Mouse (Mus musculus) embryo, embryonic 11.5 days (tissue): ENCODE data around the gene Ppp1r13b.

ENCODE experiments used
- DNase-seq: peaks from one replicate; pipeline ENCODE4 v3.0.0-alpha.2; 2012; ENCODE audit warnings: low read depth, low spot score

Gene Ppp1r13b

DNA sequence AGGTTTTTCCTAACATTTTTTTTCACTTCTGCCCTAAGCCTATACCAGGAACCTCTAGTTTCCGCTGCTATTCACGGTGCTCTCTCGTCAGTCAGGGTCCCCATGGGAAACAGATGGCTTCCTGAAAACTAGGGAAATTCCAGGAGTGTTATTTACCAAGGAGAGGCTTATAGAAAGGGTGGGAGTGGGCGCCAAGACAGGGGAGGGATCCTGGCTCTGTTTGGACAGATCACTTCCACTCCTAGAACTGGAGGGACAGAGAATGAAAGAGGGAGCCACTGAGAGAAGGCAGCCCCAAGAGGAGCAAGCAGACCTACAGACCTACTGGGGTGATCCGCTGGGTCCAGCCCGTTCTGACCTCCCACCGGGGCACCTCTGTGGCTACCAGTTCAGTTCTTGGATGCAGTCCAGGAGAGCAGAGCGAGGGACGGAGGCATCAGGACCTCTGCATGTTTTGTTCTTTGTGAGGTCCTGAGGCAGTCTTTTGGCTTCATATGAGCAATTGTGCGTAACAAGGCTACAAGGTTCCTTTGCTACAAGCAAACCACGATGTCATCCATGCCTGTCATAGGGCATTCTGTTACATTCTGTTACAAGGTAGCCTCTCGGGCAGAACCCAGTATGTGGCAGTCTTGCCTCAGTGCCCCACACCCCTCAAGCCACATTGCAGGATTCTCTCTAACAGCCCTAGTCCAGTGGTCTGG lies 8.8 kb upstream of the Ppp1r13b start:
- DNase-seq, result no peak

DNA sequence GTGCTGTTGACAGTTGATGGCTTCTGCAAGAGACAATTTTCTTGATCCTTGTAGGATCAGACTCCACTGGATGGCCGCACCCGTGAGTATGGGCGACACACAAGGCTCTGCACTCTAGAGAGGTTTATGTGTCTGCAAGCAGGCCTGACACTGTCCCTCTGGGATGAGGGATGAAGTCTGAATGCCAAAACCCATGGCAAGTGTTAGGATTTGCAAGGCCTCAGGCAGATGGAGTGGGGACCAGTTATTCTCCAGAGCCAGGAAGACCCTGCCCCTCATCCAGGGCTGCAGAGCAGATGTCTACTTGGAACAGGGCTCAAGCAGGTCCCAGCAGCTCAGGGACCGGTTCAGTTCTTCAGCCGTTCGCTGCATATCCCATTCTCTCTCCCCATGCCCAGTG lies 7.9 kb upstream of the Ppp1r13b start:
- DNase-seq, result no peak

DNA sequence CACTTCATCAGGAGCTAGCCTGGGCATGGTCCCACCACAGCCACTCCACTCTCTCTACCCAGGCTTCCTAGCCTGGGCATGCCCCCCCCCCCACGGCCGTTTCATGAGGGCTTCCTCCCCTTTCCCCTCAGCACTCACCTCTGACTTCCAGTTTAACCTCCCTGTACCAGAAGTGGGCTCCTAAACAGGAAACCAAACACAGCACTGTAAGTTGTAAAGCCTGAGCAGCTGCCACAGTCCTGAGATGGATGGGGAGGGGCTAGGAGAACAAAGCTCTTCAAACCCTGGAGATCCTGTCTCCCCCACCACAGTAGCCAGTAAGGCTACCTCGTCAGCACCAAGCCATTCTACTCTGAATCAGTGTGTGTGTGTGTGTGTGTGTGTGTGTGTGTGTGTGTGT lies 6.1 kb upstream of the Ppp1r13b start:
- no peak for DNase-seq

DNA sequence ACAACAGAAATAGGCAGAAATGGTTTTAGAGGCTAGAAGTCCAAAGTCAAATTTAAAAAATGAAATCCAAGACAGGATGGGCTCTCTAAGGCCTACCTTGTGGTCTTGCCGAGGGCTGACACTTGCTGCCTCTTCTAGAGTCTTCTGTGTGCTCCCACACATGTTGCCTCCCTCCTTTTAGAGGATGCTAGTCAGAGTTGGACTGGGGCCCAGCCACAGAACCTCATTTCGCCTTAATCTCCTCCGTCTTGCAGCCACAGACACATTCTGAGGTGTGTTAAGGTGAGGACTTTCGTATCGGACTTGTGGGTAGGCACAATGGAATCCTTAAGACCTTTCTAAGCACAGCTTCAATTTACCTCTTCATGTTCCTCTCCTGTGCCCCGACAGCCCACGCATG lies 4.9 kb upstream of the Ppp1r13b start:
- no peak for DNase-seq

DNA sequence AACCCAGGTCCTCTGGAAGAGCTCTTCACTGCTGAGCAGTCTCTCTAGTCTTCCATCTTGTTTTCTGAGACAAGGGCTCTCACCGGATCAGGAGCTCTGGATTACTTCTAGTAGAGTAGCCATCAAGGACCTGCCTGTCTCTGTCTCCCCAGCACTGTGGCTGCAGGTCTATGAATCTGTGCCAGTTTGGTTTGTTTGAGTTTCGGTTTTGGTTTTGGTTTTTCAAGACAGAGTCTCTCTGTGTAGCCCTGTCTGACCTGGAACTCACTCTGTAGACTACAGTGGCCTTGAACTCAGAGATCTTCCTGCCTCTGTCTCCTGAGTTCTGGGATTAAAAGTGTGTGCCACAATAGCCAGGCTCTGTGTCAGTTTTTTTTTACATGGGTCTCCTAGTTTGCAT lies 3.9 kb upstream of the Ppp1r13b start:
- no peak for DNase-seq

DNA sequence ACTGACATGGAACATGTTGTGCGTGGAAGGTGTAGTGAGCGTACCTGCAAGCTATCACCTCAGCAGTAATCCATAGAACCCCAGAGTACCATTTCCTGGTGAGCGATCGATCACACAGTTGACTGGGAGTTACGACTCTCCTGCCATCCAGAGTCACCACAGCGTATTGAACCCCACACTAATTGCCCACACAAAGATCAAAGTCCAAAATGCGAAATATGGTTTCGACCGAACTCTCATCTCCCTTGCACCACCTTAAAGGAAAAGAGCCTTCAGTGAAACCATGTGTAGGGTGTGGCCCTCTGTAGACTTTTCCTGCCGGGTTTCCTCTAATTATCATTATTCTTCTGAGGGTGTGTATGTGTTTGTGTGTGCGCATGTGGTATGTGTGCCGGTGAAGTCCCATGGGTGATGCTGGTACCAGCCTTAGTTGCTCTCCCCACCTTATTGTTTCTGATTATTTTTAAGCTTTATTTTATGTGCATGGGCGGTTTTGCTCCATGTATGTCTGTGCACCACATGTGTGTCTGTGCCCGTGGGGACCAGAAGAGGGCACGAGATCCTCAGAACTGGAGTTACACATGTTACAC lies 3.4 kb upstream of the Ppp1r13b start:
- DNase-seq, result no peak

DNA sequence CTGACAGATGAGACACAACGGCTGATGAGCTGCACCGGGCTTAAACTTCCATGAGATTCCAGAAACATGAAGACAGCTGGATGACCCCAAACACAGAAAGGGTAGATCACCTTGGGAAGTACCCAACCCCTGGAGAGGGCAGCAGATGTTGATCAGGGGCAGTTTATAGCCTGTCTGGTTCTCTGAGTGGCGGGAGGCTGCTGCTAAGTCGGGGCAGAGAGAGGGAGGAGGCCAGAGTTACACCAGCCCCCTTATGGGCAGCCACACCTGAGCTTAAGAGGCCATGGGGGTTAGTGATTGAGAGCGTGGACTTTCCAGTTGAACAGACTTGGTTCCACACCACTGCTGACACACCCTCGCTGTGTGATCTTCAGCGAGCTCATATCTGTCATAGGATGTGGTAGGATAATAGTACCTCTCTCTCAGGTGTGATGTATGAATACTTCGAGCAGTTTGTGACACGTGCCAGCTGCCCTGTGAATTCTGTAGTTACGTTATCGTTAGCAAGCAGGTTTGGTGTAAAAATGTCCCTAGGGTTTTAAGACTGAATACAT lies 1.2 kb upstream of the Ppp1r13b start:
- no peak for DNase-seq

DNA sequence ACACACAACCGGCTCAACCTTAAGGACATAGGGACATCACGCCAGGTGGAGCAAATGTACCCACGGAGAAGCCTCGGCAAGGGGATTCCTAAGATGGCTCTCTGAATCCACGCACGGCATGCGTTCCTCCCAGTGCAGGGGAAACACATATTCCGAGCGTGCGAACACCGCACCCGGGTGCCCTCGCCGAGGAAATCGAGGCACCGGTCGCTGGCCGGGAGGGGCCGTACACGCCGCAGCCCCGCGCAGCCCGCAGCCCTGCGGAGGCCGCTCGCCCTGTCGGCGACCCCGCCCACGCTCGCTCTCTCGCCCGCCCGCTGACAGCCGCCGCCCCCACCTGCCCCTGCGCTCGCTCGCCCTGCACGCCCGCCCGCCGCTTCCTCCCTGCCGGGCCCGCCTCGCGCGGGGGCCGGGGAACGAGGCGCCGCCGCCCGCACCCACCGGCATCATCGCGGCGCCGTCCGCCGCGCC lies 454 bp downstream of the Ppp1r13b start:
- no peak for DNase-seq

DNA sequence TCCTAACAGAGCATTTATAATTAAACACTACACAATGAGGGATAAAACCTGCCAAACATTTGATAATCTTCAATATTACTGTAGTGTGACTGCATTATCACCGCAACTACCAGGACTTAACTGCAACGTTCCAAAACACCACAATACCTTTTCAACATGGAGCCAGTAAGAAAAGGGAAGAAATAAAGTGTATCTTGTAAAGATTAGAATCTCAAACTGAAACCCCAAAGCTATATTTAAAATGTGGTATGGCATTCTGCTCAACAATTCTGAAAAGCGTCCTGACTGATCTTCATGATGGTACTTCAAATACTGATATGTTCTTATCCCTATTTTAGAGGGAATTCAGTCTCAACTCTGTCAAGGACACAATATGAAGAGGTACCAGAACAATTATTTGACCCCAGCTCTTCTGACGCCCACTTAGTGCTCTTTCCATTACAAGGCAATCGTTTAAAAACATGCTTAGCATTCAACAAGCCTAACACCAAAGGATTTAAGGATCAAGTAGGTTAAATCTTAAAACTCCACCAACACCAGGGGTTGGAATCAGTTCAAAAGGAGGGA lies 1.5 kb downstream of the Ppp1r13b start:
- no peak for DNase-seq

DNA sequence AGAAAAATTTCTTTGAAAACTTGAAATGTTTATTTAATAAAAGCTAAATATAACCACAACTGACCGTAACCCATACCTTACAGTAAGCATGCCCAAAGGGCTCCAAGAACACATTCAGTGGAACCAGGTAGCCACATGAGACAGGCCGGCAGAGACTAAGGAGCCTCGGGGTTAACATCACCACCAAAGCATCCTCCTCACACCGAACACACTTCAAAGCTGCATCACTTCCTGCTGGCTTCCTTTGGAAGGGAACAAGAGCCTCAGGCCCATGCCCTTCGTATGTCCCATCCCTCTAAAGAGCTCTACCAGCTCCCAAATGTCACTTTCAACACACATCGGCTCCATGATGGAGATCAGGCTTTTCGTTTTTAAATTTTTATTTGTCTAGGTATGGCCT lies 5.4 kb downstream of the Ppp1r13b start:
- no peak for DNase-seq

DNA sequence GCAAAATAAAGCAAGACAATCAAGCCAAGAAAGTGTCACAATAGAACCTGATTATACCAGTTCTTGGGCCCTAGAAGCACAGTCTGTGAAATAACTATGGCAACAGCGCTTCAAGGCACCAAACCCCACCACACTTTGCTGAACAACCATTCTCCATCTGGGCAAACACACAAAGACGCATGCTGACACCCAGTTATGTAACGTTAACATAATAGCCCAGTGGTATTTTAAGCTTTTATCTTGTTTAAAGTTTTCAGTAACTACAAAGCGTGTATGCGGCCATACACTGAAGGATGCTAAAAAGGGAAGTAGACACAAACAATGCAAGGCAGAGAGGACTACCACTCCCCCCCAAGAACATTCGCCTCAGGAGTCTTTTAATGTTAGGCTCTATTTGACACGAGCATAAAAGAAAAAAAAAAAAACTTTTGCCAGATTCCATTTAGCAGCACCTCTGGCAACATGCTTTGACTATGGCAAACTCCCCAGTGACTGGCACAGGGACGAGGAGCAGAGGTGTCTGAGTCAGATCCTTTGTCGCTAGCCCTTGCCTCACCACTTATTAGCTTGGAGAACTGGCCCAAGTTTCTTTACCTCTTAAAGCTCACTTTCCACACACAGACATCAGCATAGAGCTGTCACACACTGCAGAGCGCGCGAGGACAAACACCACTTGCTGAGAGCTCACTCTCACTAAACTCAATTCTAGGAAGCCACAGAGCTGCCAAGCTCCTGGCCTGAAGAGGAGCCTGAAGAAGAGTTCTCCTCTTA lies 6.6 kb downstream of the Ppp1r13b start:
- DNase-seq, result no peak

DNA sequence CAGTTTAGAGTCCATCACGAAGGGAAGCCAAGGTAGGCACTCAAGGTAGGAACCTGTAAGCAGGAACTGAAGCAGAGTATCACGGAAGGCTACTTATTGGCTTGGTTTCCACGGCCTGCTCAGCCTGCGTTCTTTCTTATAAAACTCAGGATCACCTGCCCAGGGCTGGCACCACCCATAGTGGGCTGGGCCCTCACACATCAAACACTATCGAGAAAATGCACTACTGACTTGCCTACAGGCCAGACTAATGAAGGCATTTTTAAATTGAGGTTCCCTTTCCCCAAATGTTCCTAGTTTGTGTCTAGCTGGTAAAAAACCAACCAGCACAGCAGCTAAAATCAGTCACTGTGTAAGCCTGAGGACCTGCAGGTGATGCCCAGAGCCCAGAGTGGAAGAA lies 8.3 kb downstream of the Ppp1r13b start:
- no peak for DNase-seq

DNA sequence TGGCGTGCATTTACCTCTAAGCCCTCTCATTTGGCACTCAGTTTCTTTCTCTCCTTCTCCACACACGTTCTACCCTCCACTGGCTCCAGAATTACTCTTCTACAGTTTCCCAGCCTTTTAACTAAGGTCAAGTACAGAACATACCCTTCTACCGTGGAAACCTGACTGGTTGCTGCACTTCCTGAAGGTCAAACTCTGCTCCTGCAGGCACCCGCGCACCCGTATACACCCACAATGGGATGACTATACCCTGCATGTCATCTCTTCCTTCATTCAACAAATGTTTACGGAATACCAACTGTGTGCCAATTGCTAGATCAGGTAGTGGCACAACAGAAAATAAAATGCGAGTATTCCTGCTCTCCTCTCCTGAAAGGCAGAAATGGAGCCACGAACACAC lies 9.2 kb downstream of the Ppp1r13b start:
- no peak for DNase-seq

DNA sequence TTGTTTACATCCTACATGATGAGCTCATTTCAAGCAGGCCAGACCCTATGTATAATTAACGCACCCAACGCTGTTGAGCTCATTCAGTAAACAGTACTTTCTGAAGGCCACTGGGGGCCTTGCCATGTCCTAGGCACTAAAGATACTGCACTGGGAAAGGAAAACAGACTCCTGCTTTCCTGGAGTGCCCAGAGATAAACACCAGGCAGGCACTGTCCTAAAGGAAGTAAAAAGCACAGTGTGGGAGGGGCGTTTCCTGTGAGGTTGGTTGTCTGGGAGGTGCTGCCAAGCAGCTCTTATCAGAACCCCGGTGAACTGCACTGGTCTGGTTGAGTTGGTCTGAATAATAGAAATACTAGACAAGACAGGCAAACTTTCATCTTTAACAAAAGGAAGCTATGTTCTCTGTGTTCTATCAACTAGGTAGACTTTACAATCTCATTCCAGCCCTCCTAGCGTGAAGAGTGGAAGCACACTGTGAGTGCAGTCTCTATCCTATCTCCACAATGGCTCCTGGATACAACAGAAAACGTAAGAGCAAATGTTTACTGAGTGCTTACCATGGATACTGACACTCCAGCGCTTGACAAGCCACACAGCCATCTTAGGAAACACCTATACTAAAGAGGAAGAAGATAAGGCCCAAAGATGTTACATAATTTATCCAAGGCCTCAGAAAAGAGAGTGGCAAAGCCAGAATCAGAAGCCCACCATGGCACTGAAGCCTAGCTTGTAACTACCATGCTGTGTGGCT lies 10.8 kb downstream of the Ppp1r13b start:
- no peak for DNase-seq

DNA sequence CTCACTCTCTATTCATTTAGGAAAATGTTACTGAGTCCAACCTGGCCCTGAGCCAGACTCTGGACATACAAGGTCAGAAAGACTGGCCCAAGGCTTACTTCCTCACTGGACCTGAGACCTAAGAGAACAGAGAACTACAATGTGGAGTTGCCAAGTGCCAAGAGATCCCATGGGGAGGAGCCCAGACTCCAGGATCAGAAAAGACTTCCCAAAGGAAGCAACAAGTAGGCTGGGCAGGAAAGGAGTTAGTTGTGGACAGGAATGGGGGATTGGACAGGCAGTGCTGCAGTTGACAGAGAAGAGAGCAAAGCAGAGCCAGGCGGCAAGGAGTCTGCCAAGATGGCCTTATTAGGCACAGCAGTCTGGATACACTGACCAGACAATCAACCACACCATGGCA lies 13.8 kb downstream of the Ppp1r13b start:
- no peak for DNase-seq

DNA sequence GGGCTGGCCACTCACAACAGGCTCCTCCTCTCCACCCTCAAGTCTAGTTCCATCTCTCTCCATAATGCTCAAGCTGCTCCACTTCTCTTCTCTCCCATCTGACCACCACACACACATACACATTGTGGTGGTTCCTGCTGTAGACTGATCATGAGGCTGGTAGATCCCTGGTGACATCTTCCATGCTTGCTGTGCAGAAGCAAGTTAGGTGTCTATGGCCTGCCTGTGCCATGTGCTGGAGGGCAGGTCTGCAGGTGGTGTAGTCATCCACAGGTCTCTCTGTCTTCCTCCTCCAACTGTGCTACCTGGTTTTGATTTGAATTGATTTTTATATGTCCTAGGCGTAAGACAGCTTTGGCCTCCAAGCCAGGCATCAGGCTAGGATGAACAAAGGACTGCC lies 14.9 kb downstream of the Ppp1r13b start:
- no peak for DNase-seq

DNA sequence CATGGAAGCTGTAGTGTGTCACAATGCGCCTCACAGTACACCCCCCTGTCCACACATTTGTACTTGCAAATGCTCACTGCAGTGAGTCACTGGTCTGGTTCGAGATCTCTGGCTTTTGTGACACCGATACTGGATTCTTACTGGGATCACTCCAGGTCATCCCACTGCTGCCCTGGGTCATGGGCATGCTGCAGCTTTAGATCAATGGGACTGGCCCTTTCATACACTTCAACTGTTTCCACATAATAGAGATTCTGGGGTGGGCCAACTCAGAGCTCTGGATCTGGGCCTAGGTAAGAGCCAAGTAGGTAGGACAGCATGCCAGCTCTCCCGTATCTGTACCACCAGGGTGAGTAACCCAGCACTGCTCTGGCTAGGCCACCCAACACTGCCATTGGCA lies 16.1 kb downstream of the Ppp1r13b start:
- DNase-seq, result no peak

DNA sequence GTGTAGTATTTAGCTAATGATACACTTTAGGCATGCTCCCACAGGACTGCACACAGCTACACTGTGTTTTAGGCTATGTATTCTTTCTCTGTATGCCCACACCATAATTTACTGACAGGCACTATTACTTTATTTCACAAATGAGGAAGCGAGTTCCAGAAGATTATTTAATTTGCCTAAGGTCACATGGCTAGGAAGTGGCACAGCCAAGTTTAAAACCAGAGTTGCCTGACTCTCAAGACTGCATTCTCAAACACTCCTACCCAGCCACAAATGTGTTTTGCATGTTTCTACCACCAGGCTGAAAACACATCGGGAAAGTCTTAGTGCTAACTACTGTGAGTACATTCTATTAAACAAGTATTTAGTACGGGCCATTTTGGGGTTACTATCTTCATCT lies 18.7 kb downstream of the Ppp1r13b start:
- no peak for DNase-seq

DNA sequence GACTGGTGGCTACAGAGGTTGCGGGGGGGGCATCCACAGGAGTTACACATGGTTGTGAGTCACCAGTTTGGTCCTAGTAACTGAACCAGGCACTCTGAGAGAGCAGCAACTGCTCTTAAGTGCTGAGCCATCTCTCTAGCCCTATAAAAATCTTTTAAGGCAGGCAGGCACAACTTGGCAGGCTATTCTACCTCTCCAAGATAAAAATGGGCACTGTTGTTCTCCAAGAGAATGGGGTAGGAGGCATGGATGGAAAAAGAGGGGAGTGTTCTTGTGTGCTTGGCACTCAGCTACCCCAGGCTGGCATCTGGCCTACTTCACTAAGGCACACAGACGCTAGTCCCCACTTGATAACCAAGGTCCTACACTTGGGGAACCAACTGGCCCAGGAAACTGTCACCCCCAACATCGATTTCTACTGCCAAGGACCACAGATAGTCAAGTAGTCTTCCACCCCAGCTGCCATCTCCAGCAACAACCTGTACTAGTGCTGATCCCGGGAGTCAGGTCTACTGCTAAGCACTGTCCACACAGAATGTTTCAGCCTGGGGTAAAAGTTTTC lies 19.5 kb downstream of the Ppp1r13b start:
- no peak for DNase-seq

DNA sequence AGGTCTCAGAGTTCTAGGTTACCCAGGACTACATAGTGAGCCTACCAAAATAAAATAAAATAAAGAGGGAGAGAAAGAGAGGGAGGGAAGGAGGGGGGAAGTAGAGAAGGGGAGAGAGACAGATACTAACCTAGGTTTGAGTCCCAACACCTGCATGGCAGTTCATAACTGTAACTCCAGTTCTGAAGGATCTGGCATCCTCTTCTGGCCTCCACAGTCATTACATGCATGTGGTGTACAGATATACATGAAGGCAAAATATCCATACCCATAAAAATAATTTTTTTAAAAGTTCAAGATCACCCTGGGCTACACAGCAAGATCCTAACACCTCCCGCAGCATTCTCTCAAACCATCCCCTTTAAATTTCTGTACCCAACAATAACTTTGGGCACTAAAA lies 20.9 kb downstream of the Ppp1r13b start:
- no peak for DNase-seq

DNA sequence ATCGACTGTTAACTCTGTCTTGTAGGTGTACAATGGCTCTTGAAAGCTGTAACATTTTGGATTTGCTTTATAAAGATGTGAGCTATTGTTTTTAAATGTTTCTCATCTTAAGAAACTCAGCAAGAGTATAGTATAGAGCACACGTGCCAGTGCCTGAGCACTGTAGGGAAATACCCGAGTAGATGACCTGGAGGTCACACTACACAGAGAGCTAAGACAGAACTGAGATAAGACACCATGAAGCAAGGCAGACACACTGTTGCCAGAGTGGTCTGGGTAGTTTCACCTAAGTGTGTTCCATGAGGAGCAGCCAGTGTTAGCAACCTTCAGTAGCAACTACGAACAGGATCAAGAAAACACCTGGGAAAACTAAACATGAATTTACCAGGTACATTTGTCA lies 25.1 kb downstream of the Ppp1r13b start:
- DNase-seq, result no peak
